Mouse (Mus musculus): ENCODE results near the gene Rragd.
A peak's percentile ranks its signal among the peaks of the same experiment; 100 is the strongest.

The Rragd gene

GRCm38 (mm10) chr4:33032045-33032444 lies 49.2 kb downstream of the Rragd start:
- no peak for DNase-seq (ENCODE audit: low spot score in 2 of 2)

- DNase-seq (ENCODE audit: low spot score in 2 of 2), result no peak
Observed at GRCm38 (mm10) chr4:33033515-33033914, 50.7 kb downstream of the Rragd start.

- DNase-seq (ENCODE audit: low spot score in 2 of 2), result no peak
Observed at GRCm38 (mm10) chr4:33039826-33040225, 57.0 kb downstream of the Rragd start.

- no peak for DNase-seq (ENCODE audit: low spot score in 2 of 2)
Observed at GRCm38 (mm10) chr4:33049601-33050000, 66.8 kb downstream of the Rragd start.

- DNase-seq (ENCODE audit: low spot score in 2 of 2), result peak in 1 of 2 experiments; percentile 14
Observed at GRCm38 (mm10) chr4:33052055-33052454, 69.2 kb downstream of the Rragd start.

- no peak for DNase-seq (ENCODE audit: low spot score in 2 of 2)
Observed at GRCm38 (mm10) chr4:33052650-33053049, 69.8 kb downstream of the Rragd start.

GRCm38 (mm10) chr4:33054426-33054825 lies 71.6 kb downstream of the Rragd start:
- DNase-seq (ENCODE audit: low spot score in 2 of 2), result no peak

- no peak for DNase-seq (ENCODE audit: low spot score in 2 of 2)
Observed at GRCm38 (mm10) chr4:33056317-33056716, 73.5 kb downstream of the Rragd start.

- DNase-seq (ENCODE audit: low spot score in 2 of 2), result peak; percentile 49 to 75
Observed at GRCm38 (mm10) chr4:33057890-33058687, 75.3 kb downstream of the Rragd start.

- no peak for DNase-seq (ENCODE audit: low spot score in 2 of 2)
Observed at GRCm38 (mm10) chr4:33061158-33061557, 78.3 kb downstream of the Rragd start.

- DNase-seq (ENCODE audit: low spot score in 2 of 2), result no peak
Observed at GRCm38 (mm10) chr4:33062981-33063380, 80.1 kb downstream of the Rragd start, which contains the start of gene Gabrr2. Gabrr2 (plus strand) TSS chr4:33062999.

- no peak for DNase-seq (ENCODE audit: low spot score in 2 of 2)
Observed at GRCm38 (mm10) chr4:33064986-33065385, 82.1 kb downstream of the Rragd start.

- DNase-seq (ENCODE audit: low spot score in 2 of 2), result no peak
Observed at GRCm38 (mm10) chr4:33066223-33066960, 83.6 kb downstream of the Rragd start.

- DNase-seq (ENCODE audit: low spot score in 2 of 2), result no peak
Observed at GRCm38 (mm10) chr4:33067331-33067730, 84.5 kb downstream of the Rragd start.

GRCm38 (mm10) chr4:33067826-33068225 lies 85.0 kb downstream of the Rragd start:
- no peak for DNase-seq (ENCODE audit: low spot score in 2 of 2)

GRCm38 (mm10) chr4:33068894-33069293 lies 86.1 kb downstream of the Rragd start:
- peak in 1 of 2 experiments; percentile 17 for DNase-seq (ENCODE audit: low spot score in 2 of 2)

- DNase-seq (ENCODE audit: low spot score in 2 of 2), result no peak
Observed at GRCm38 (mm10) chr4:33070326-33070725, 87.5 kb downstream of the Rragd start.

- no peak for DNase-seq (ENCODE audit: low spot score in 2 of 2)
Observed at GRCm38 (mm10) chr4:33071337-33071736, 88.5 kb downstream of the Rragd start.

All from right cerebral cortex, postnatal 36 days (tissue).